Mouse (Mus musculus) T-helper 17 cell (primary cell): Measurements from ENCODE around the gene Tec.

Experiments
- in situ Hi-C, 2 experiments: fragments of 300-600 bp; cut with MboI, MseI; formaldehyde crosslinking; loops; 1 replicate in 1 of 2; 2 replicates in 1 of 2; pipeline ENCODE4 v1.15.1; 2025; ENCODE audit warnings: high pct_unique_total_duplicates in 2 of 2

The Tec gene

GRCm38 (mm10) chr5:72868091-72868875 lies at the start of gene Tec:
Gene Tec (minus strand): TSS chr5:72868483.
- in situ Hi-C loops: loop anchor here in 1 of 2 experiments (5.0 kb wide), 1 partner anchor 616 kb away; no protein-coding TSS in a partner anchor

GRCm38 (mm10) chr5:72916851-72917250 lies 48.6 kb upstream of the Tec start:
- in situ Hi-C loops: no loop called here

- in situ Hi-C loops: no loop called here
Observed at GRCm38 (mm10) chr5:72916048-72916447, 47.8 kb upstream of the Tec start.

- in situ Hi-C loops: no loop called here
Observed at GRCm38 (mm10) chr5:72914633-72915561, 46.6 kb upstream of the Tec start.

GRCm38 (mm10) chr5:72913648-72914557 lies 45.6 kb upstream of the Tec start, which contains the start of gene Slain2:
Gene Slain2 (plus strand): TSS chr5:72914304.
- in situ Hi-C loops: no loop called here

- in situ Hi-C loops: no loop called here
Observed at GRCm38 (mm10) chr5:72911284-72911683, 43.0 kb upstream of the Tec start.

DNA sequence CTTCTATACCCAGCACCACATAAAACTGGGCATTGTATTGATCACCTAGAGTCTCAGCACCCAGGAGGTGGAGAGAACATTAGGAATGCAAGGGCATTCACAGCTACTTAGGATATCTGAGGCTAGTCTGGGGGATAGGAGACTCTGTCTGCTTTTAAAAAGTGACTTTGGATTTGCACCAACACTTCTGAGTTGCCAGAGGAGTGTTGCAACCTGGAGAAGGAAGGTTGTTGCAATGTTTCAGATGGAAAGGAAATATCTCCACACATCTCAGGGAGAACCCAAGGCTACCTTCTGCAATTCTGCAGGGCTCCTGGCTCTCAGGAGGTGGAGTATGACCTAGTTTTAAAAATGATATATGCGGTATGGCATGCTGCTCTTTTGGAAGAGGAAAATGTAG lies 42.1 kb upstream of the Tec start:
- in situ Hi-C loops: no loop called here

GRCm38 (mm10) chr5:72909363-72909762 lies 41.1 kb upstream of the Tec start:
- in situ Hi-C loops: loop anchor here in 1 of 2 experiments (10.0 kb wide), 1 partner anchor 65 kb away; the partner anchor contains the start of gene Gm10135

DNA sequence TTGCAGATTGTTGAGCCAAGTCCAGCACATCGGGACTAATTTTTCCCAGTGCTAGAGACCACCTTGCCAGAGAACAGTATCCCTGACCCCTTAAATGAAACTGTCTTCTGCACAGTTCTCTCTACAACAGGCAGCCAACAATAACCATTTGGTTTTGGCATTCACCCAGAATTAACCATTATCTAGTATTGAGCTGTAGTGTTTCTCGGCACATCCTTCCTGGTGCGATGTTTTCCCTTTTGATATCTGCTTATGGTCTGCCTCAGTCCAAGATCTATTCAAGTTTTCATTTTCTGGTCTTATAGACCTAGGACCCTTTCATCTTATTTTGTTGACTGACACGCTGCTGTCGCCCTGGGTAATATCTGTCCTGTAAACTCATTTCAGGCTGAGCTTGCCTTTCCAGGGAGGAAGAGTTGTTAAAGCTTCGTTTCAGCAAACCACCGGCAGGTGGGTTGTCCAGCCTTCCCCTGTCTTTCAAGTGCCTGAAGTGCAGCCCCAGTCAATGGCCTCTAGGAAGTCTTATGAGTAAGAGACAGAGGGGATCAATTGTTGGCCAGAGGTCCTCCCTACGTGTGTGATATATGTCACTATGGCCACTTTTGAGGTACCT lies 40.1 kb upstream of the Tec start:
- in situ Hi-C loops: loop anchor here in 1 of 2 experiments (10.0 kb wide), 1 partner anchor 66 kb away; the partner anchor contains the start of gene Gm10135

DNA sequence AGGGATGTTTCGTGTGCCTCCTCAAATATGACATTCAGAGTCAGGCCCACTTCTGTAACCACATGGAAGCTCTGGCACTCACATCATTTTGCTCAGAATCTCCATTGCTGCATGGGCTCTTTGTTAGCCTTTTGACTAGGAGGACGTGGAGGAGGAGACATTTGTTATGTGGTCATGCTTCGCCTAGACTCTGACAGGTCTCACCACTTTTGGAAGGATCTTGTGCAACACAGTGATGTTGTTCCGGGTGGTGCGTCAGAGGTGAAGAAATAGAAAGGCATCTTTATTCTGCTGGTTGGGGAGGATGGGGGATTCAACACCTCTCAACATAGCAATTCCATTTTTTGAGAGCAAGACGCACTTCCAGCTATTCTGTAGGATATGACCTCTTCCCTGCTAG lies 39.1 kb upstream of the Tec start:
- in situ Hi-C loops: loop anchor here in 1 of 2 experiments (10.0 kb wide), 1 partner anchor 67 kb away; the partner anchor contains the start of gene Gm10135

GRCm38 (mm10) chr5:72904903-72905790 lies 36.9 kb upstream of the Tec start:
- in situ Hi-C loops: loop anchor here in 1 of 2 experiments (10.0 kb wide), 1 partner anchor 70 kb away; the partner anchor contains the start of gene Gm10135

- in situ Hi-C loops: loop anchor here in 1 of 2 experiments (10.0 kb wide), 1 partner anchor 72 kb away; the partner anchor contains the start of gene Gm10135
Observed at GRCm38 (mm10) chr5:72902876-72903516, 34.7 kb upstream of the Tec start.

GRCm38 (mm10) chr5:72902312-72902711 lies 34.0 kb upstream of the Tec start:
- in situ Hi-C loops: loop anchor here in 1 of 2 experiments (10.0 kb wide), 1 partner anchor 72 kb away; the partner anchor contains the start of gene Gm10135

DNA sequence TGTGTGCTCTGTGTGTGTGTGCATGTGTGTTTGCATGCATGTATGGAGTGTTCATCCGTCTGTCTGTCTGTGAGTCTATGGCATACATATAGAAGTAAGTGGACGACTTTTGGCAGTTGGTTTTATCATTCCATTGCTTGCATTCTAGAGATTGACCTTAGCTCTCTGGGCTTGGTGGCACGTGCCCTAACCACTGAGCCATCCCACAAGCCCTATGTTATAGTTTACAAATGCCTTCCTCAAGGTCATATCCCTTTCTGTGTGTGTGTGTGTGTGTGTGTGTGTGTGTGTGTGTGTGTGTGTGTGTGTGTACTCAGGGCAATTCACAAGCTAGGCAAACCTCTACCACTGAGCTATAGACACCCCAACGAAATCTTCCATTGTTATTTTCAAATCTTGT lies 33.6 kb upstream of the Tec start:
- in situ Hi-C loops: loop anchor here in 1 of 2 experiments (10.0 kb wide), 1 partner anchor 73 kb away; the partner anchor contains the start of gene Gm10135

DNA sequence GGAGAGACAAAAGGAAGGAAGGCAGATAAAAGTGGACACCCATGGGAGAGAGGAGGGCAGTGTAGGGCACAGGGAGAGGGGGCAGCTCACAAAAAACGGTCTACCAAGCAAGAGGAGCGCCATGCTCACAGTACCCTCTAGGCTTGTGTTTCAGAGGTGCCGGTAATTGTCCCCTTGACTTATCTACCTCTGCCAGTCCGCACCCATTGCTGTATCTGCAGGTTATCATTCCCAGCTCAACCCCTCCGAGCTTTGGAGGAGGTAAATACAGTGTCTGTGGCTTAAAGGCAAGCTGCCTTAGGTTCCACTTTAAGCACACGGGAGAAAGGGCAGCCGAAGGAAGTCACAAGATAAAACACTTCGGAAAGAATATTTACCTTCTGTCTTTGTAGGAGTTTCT lies 31.0 kb upstream of the Tec start:
- in situ Hi-C loops: no loop called here

DNA sequence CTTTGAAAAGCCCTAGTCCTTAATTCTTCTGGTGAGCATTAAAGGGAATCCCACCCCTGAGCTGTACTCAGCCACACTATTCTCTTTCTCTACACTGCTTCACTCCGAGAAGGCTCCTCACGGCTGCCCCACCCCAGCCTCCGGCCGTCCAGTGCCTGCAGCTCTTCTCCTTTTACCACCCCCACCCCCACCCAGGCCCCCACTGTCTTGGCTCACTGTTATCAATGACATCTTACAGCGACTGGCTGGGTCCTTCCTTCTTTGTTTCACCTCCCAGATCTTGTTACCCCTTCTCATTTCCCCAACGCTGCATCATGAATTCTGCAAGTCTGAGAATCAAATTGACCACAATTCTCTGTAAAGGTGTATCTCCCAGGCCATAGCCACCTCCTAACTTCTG lies 29.7 kb upstream of the Tec start:
- in situ Hi-C loops: no loop called here

DNA sequence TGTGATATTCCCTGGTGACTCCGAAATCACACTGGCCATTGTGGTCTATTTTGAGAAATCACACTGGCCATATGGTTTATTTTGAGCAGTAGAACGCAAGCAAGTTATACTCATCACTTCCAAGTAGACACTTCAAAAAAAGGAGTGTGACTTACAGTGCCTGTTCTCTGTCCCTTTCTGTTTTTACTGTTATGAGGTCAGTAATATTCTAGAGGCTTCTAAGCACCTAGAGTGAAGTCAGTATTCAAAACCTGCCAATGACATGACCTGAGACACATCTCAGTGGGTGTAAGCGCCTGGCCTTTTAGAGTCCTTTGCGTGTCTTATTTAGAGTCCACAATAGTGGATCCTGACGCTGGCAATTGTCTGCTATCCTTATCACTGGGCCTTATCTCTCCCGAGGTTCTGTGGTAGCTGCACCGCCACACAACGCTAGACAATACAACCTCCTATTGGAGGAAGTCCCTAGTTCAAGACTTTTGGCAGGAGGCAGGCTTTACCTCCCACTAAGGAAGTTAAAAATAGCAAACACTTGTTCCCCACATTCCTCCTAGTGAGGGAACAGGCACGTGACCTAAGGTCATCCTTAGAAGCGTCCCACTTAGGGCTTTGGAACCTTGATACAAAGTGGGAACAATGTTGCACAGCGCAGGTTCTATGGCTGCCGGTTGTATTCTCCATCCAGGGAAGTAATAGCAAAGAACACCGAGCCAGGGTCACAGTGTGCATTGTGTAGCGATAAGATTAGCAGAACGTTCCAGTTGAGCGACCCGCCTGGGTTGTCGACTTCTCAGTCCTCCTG lies 28.4 kb upstream of the Tec start:
- in situ Hi-C loops: no loop called here

DNA sequence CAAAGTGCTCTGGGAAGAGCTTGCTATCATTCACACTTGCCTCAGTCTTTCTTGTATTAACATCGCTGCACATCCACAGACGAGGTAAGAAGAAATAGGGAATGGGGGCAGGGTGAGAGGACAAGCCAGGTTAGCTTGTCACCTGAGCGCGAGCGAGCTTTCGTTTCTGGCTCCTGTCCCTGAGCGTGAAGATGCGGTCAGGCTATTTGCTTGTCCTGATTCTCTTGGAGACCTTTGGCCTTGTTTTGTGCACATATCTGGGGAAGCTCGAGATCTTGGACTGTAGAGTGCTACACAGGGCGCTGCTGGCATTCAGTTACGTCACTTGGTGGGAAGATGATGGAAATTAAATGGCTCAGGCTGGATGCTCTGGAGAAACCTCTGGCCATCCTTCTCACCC lies 27.0 kb upstream of the Tec start:
- in situ Hi-C loops: no loop called here
